Mouse (Mus musculus): ENCODE measurements around the gene Ear1. TPM values are rescaled to one million over a fixed set of nuclear protein-coding genes. Genes with fewer than 3 reads are reported as not detected.

Gene Ear1
- not detected for polyA plus RNA-seq (2012; fragmentation: generic; extraction: Trizol)

DNA sequence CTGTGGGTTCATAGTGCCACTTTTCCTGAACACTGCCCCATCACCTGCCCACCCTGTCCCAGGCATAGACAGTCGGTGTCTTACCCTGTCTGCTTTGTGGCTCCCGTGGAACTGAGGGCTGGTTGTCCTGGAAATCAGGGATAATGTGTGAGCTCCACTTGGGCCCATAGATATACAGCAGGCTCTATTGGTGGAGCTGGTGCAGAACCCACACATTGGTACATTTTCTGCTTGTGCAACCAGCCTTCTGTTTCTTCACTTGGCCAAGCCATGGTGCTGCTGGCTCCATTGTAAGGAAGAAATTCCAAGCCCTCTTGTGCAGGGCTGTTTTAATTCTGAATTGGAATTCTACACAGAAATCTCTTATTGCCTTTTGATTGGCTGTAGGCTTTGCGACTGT, at the start of gene Ear1:
Gene Ear1 (minus strand): TSS at position 101 of the 400 bp plus-strand sequence.

DNA sequence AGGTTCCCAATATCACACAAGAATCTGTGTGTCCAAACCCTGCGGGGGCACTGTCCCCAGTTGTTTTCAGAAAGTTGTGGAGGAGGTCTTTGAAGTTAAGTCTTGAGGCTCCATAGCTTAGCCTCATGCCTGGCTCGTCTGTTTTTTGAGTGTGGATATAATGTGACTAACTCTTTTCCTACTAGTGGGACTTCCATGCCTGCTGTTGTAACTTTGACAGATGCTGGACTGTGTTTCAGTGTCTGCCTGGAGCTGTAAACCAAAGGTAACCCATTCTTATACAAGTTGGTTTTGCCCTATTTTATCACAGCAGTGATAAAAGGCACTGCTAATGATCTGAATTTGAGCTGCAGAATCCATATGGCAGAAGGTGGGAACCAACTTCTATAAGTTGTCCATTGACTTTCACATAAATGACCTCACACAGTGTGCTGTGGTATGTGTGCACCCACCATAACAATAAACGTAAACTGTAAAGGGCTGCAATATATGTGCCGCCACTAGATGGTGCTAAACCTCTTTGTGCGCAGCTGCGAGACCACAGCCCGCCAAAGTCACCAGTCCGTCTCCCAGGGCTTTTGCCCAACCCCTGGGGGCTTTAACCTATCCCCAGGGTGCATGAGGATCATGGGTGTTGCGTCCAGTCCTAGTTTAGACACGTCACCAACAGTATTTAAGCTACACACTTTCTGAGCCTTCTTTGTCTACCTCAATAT, 49.5 kb upstream of the Ear1 start, which contains the start of gene Gm8113:
Gene Gm8113 (plus strand): TSS at position 703 of the 716 bp plus-strand sequence.

DNA sequence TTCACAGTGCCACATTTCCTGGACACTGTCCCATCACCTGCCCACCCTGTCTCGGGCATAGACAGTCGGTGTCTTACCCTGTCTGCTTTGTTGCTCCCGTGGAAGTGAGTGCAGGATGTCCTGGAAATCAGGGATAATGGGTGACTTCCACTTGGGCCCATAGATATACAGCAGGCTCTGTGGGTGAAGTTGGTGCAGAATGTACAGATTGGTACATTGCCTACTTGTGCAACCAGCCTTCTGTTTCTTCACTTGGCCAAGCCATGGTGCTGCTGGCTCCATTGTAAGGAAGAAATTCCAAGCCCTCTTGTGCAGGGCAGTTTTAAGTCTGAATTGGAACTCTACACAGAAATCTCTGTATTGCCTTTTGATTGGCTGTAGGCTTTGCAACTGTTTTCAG, 48.1 kb upstream of the Ear1 start, which contains the start of gene Ear10:
Gene Ear10 (minus strand): TSS at position 101 of the 400 bp plus-strand sequence.

DNA sequence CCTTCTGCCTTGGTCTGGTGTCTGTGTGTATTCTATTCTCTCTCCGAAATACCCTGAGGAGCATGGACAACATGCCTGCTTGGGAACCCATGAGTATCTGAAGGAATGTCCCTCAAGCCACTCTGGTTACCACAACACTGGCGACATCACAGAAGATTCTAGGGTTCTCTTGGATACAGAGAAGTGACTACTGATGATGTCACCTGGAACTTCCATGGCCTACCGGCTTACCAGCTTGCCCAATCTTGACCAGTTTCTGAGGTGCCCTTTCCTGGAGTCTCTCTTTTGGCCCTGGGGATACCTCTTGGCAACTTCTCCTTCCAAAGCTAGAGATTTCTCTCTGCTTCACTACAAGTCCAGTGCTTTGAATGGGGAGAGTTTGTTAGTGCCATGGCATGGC, 90.7 kb downstream of the Ear1 start, which contains the start of gene Gm8180:
Gene Gm8180 (minus strand): TSS at position 101 of the 400 bp plus-strand sequence.

Other genes with a start within 250 kb of the Ear1 start
- gene Gm8165, start 198.3 kb downstream of the Ear1 start, polyA plus RNA-seq (2012; fragmentation: generic; extraction: Trizol): not detected
- under 1 TPM; 0.57 to 0.99 TPM for gene Gm7324, start 177.7 kb downstream of the Ear1 start, polyA plus RNA-seq (2012; fragmentation: generic; extraction: Trizol)
- gene Gm16506, start 148.0 kb downstream of the Ear1 start, polyA plus RNA-seq (2012; fragmentation: generic; extraction: Trizol): not detected
- gene Gm6526, start 127.7 kb downstream of the Ear1 start, polyA plus RNA-seq (2012; fragmentation: generic; extraction: Trizol): under 1 TPM; 0.04 to 0.31 TPM
- not detected for gene Gm8180, start 90.8 kb downstream of the Ear1 start, polyA plus RNA-seq (2012; fragmentation: generic; extraction: Trizol)
- not detected for gene Ear10, start 48.0 kb upstream of the Ear1 start, polyA plus RNA-seq (2012; fragmentation: generic; extraction: Trizol)
- under 1 TPM; 0.05 to 0.46 TPM for gene Gm8113, start 49.9 kb upstream of the Ear1 start, polyA plus RNA-seq (2012; fragmentation: generic; extraction: Trizol)
- not detected for gene Ang5, start 81.6 kb upstream of the Ear1 start, polyA plus RNA-seq (2012; fragmentation: generic; extraction: Trizol)
- not detected for gene Ang6, start 126.8 kb upstream of the Ear1 start, polyA plus RNA-seq (2012; fragmentation: generic; extraction: Trizol)
- under 1 TPM in 1 of 2 experiments, not detected in 1; 0.14 TPM for gene Ear2, start 227.1 kb upstream of the Ear1 start, polyA plus RNA-seq (2012; fragmentation: generic; extraction: Trizol)
- not detected for gene Gm3327, start 248.3 kb upstream of the Ear1 start, polyA plus RNA-seq (2012; fragmentation: generic; extraction: Trizol)